Mouse (Mus musculus) adrenal gland, adult 8-10 months (tissue): ENCODE results near the gene 4930548H24Rik. TPM values are rescaled to one million over a fixed set of nuclear protein-coding genes. Genes with fewer than 3 reads are reported as not detected.
"Not testable (repeated sequence)": the region's sequence is repeated elsewhere in the genome, so short reads cannot be mapped to it uniquely, and the experiment has no call there.

Experiments
- DNase-seq: peaks from one replicate; pipeline ENCODE4 v3.0.0; 2022
- total RNA-seq, 4 experiments: library from RNA; stranded (reverse); gene quantifications; 2 replicates each; pipeline ENCODE4 v1.2.4; 2022

Gene 4930548H24Rik
- under 1 TPM in 2 of 4 experiments, not detected in 2; 0.22 TPM for total RNA-seq

GRCm38 (mm10) chr5:31485440-31485839 is at the start of gene 4930548H24Rik:
Gene 4930548H24Rik (plus strand): TSS chr5:31485740.
- no peak for DNase-seq

GRCm38 (mm10) chr5:31451336-31451735 is 34.2 kb upstream of the 4930548H24Rik start:
- no peak for DNase-seq

GRCm38 (mm10) chr5:31451878-31452561 is 33.5 kb upstream of the 4930548H24Rik start, which contains the start of gene Zfp512:
Gene Zfp512 (plus strand): TSS chr5:31452431.
- DNase-seq: peak; percentile 96

GRCm38 (mm10) chr5:31452562-31452878 is 33.0 kb upstream of the 4930548H24Rik start:
- DNase-seq: no peak

- no peak for DNase-seq
Observed at GRCm38 (mm10) chr5:31452886-31453410, 32.6 kb upstream of the 4930548H24Rik start.

- DNase-seq: no peak
Observed at GRCm38 (mm10) chr5:31467798-31468197, 17.7 kb upstream of the 4930548H24Rik start.

GRCm38 (mm10) chr5:31469711-31470110 is 15.8 kb upstream of the 4930548H24Rik start:
- no peak for DNase-seq

- DNase-seq: peak; percentile 16
Observed at GRCm38 (mm10) chr5:31470334-31470733, 15.2 kb upstream of the 4930548H24Rik start.

- no peak for DNase-seq
Observed at GRCm38 (mm10) chr5:31480536-31480935, 5.0 kb upstream of the 4930548H24Rik start.

- DNase-seq: no peak
Observed at GRCm38 (mm10) chr5:31487889-31488288, 2.3 kb downstream of the 4930548H24Rik start.

GRCm38 (mm10) chr5:31489116-31489769 is 3.7 kb downstream of the 4930548H24Rik start:
- DNase-seq: no peak

GRCm38 (mm10) chr5:31492031-31492430 is 6.5 kb downstream of the 4930548H24Rik start:
- no peak for DNase-seq

GRCm38 (mm10) chr5:31494513-31495297 is 9.2 kb downstream of the 4930548H24Rik start, which contains the start of gene Gpn1:
Gene Gpn1 (plus strand): TSS chr5:31494741.
- peak; percentile 87 for DNase-seq

GRCm38 (mm10) chr5:31504843-31505242 is 19.3 kb downstream of the 4930548H24Rik start:
- DNase-seq: no peak

- no peak for DNase-seq
Observed at GRCm38 (mm10) chr5:31512481-31512880, 26.9 kb downstream of the 4930548H24Rik start.

- DNase-seq: no peak
Observed at GRCm38 (mm10) chr5:31520556-31520955, 35.0 kb downstream of the 4930548H24Rik start.

GRCm38 (mm10) chr5:31526354-31527116 is 41.0 kb downstream of the 4930548H24Rik start, which contains the start of gene Slc4a1ap:
Gene Slc4a1ap (plus strand): TSS chr5:31526995.
- DNase-seq: peak; percentile 52

- DNase-seq: no peak
Observed at GRCm38 (mm10) chr5:31527117-31527680, 41.7 kb downstream of the 4930548H24Rik start.

- not testable (repeated sequence) for DNase-seq
Observed at GRCm38 (mm10) chr5:31527707-31528106, 42.2 kb downstream of the 4930548H24Rik start, which contains the start of gene Supt7l. Gene Supt7l (minus strand): TSS chr5:31527807.

GRCm38 (mm10) chr5:31528560-31528959 is 43.0 kb downstream of the 4930548H24Rik start:
- DNase-seq: no peak

- DNase-seq: no peak
Observed at GRCm38 (mm10) chr5:31535228-31535627, 49.7 kb downstream of the 4930548H24Rik start.
